Mouse (Mus musculus) midbrain, embryonic 15.5 days (tissue): ENCODE results near the gene Fam162a. TPM values are rescaled to one million over a fixed set of nuclear protein-coding genes. Genes with fewer than 3 reads are reported as not detected.
"Not testable (repeated sequence)": the region's sequence is repeated elsewhere in the genome, so short reads cannot be mapped to it uniquely, and the experiment has no call there.

Experiments used
- ATAC-seq: fragments of 200-750 bp; cut with Nextera tagmentation; replicated peaks from 2 replicates; pipeline ENCODE4 v1.8.0; 2017; ENCODE audit warnings: moderate TSS enrichment
- H3K27ac ChIP-seq: fragments of 300-500 bp; sonication (generic); 2 replicates; pipeline ENCODE4 v1.5.1; 2015; ENCODE audit warnings: mild to moderate bottlenecking, inconsistent platforms
- H3K27me3 ChIP-seq: fragments of 300-500 bp; sonication (generic); replicated peaks from 2 replicates; pipeline ENCODE4 v1.6.1; 2015; ENCODE audit warnings: inconsistent platforms
- H3K36me3 ChIP-seq: fragments of 300-500 bp; sonication (generic); replicated peaks from 2 replicates; pipeline ENCODE4 v1.6.1; 2015; ENCODE audit warnings: inconsistent platforms
- H3K4me1 ChIP-seq: fragments of 300-500 bp; sonication (generic); 2 replicates; pipeline ENCODE4 v1.6.1; 2015; ENCODE audit warnings: inconsistent platforms
- H3K4me2 ChIP-seq: fragments of 300-500 bp; sonication (generic); 2 replicates; pipeline ENCODE4 v1.6.1; 2015; ENCODE audit warnings: inconsistent platforms, mild to moderate bottlenecking, moderate library complexity
- H3K4me3 ChIP-seq: fragments of 300-500 bp; sonication (generic); 2 replicates; pipeline ENCODE4 v1.5.1; 2015; ENCODE audit warnings: mild to moderate bottlenecking, inconsistent platforms
- H3K9ac ChIP-seq: fragments of 300-500 bp; sonication (generic); 2 replicates; pipeline ENCODE4 v1.6.1; 2015; ENCODE audit warnings: mild to moderate bottlenecking, inconsistent platforms
- H3K9me3 ChIP-seq: fragments of 300-500 bp; sonication (generic); 2 replicates; pipeline ENCODE4 v1.6.1; 2016; ENCODE audit warnings: inconsistent platforms
- WGBS: fragments of 180-500 bp; shearing (Covaris S2); methylation state at CpG from one replicate; pipeline ENCODE4 v1.1.7; 2015; ENCODE audit warnings: mixed read lengths; 5-methylcytosine and 5-hydroxymethylcytosine counted together
- polyA plus RNA-seq: library from polyadenylated mRNA; unstranded; fragments of >200 nt; fragmentation: Nextera tagmentation; extraction: Ambion mirVana; gene quantifications from 2 replicates; pipeline ENCODE4 v1.2.1, GENCODE M21; 2015

The Fam162a gene
- 128 and 129 TPM in 2 replicates for polyA plus RNA-seq

DNA sequence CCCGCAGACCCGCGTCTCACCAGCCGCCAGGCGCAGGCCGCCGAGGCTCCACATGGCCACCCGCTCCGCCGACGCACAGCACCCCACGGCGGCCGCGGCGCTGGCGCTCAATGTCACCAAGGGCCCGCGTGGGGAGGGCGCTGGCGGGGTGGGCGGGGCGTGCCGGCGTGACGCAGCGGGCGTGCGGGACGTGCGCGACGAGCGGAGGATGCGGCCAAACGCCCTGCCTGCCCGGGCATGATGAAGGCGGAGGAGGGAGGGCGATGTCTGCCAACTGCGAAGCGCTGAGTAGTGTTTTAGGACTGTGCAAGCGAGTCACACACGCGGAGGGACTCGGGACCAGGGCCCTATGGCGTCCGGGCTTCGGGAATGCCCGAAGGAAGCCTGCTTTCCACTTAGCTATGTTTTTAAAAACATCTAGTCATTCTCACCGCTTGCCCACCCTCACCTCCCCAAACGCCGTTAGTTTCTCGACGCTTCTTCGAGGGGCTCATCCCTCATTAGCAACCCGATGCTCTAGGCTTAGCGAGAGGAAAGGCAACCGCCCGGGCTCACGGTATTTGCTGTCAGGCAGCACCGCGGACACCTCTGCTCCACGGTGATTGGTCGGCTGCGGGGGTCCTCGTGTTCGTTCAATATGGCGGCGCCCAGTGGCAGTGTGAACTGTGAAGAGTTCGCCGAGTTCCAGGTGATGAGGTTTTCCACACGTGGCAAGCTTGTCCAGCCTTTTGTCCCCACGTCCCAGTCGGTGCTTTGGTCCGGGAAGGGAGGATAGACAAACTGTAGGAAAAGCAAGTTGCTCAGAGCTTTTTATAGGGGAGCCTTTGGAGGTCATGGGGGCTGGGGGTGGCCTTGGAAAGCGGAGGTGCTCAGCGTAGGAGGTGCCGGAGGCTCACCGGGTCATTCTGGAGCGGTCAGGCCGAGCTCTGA is at the start of gene Fam162a, which contains the start of gene Ccdc58:
Gene Fam162a (minus strand): TSS at position 145 of the 930 bp plus-strand sequence.
Gene Ccdc58 (plus strand): TSS at position 236 of the 930 bp plus-strand sequence.
- peak; percentile 98 for ATAC-seq
- Histone ChIP-seq H3K27me3 (no peaks in the 10 kb centered on the region), H3K4me3 (peak within 1 kb of the TSS; percentile 81), H3K4me2 (peak within 1 kb of the TSS; percentile 61), H3K9ac (peak within 1 kb of the TSS; percentile 92), H3K27ac (peak within 1 kb of the TSS; percentile 98), H3K4me1 (peaks cover 23% of the 10 kb centered on the region), H3K36me3 (no peaks in the 10 kb centered on the region), H3K9me3 (no peaks in the 10 kb centered on the region)
- under 1% methylated on average over 75 of the region's 81 CpGs for WGBS

DNA sequence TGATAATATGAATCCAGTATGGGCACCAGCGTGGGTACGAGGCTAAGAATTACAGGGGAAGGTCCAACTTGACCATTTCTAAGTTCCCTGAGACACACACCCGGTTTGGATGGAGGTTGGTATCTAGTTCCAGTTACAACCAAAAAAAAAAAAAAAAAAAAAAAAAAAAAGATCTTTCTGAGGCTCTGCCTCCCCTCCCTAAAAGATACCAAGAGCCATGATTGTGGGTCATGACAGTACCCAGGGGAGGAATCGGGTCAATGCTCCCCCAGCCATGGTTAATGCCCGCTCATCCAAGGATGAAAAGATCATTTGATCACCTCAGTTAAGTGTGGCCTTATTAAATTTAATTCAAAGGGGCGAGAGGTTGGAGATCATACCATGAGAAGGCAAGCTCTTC is 44.4 kb upstream of the Fam162a start:
- not testable (repeated sequence) for H3K4me2 ChIP-seq, ATAC-seq, H3K9me3 ChIP-seq, H3K4me3 ChIP-seq, H3K27ac ChIP-seq, H3K4me1 ChIP-seq, H3K9ac ChIP-seq, H3K27me3 ChIP-seq, H3K36me3 ChIP-seq
- WGBS: 89% methylated on average over 6 of the region's 6 CpGs

- H3K4me2 ChIP-seq, H3K9ac ChIP-seq, H3K4me1 ChIP-seq, H3K27me3 ChIP-seq, H3K9me3 ChIP-seq, ATAC-seq, H3K36me3 ChIP-seq, H3K4me3 ChIP-seq, H3K27ac ChIP-seq: not testable (repeated sequence)
Measured at GRCm38 (mm10) chr16:36111486-36111885, 40.1 kb upstream of the Fam162a start.

DNA sequence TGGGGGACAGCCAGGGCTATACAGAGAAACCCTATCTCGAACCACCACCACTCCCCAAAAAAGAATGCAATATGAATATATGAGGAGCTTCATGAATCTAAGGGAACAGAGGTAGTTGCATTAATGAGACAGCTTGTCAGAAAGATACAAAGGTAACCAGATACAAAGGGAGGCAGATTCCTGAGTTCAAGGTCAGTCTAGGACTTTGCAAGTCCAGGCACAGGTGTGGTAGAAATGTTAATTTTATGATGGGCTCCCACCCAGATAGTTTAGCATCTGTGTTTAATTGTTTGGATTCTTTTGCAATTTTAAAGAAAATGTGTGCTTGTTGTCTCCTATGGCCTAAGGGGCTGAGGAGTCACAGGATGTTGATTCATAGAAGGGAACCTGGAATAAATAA is 30.8 kb upstream of the Fam162a start:
- H3K4me3 ChIP-seq: no peak overlapping the region
- WGBS: 95% methylated on average over 1 of the region's 1 CpGs
- no peaks in the 10 kb centered on the region for H3K9me3 ChIP-seq
- ATAC-seq: no peak
- H3K36me3 ChIP-seq: no peaks in the 10 kb centered on the region
- H3K27me3 ChIP-seq: no peaks in the 10 kb centered on the region
- no peak overlapping the region for H3K9ac ChIP-seq
- no peaks in the 10 kb centered on the region for H3K4me1 ChIP-seq
- no peak overlapping the region for H3K27ac ChIP-seq
- H3K4me2 ChIP-seq: no peak overlapping the region

GRCm38 (mm10) chr16:36101526-36101925 is 30.1 kb upstream of the Fam162a start:
- ATAC-seq: no peak
- Histone ChIP-seq H3K27me3 (no peaks in the 10 kb centered on the region), H3K36me3 (no peaks in the 10 kb centered on the region), H3K4me3 (no peak overlapping the region), H3K4me1 (no peaks in the 10 kb centered on the region), H3K27ac (no peak overlapping the region), H3K9ac (no peak overlapping the region), H3K4me2 (no peak overlapping the region), H3K9me3 (no peaks in the 10 kb centered on the region)
- 79% methylated on average over 1 of the region's 1 CpGs for WGBS

DNA sequence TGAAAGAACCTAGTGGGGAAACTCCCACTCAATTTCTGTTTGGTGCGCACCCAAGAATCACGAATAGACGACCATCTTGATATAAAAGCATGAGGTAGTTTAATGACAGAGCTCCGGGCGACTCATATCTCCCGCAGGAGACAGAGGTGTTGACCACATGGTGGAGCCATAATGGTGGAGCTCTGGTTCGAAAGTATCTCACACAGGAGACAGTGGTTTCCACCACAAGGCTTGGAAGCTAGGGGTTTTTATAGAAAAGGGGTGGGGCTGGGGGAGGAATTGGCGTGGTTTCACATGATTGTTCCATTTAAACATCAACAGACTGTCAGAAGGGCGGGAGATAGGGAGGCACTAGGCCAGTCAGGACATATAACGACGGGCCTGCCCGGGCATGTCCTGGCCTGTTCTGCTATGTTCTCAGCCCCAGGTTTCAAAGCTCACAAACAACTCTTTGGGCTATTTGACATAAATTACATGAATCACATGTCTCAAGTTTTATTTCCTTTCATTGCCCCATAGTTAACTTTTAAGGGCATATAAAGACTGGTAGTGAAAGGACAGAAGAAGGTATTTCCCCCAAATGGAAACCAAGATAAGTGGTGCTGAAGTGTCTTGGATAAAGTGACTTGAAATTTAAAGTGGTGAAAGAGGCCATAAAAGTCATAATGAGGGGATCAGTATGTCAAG is 26.6 kb upstream of the Fam162a start:
- WGBS: 96% methylated on average over 12 of the region's 12 CpGs
- not testable (repeated sequence) for H3K27me3 ChIP-seq, ATAC-seq

GRCm38 (mm10) chr16:36094079-36094478 is 22.7 kb upstream of the Fam162a start:
- Histone ChIP-seq H3K4me1 (no peaks in the 10 kb centered on the region), H3K9ac (no peak overlapping the region), H3K9me3 (no peaks in the 10 kb centered on the region), H3K4me2 (no peak overlapping the region), H3K27me3 (no peaks in the 10 kb centered on the region), H3K4me3 (no peak overlapping the region), H3K27ac (no peak overlapping the region), H3K36me3 (0 out of 2 replicates have a peak, but pooled peaks cover 3% of the 10 kb centered on the region)
- 87% methylated on average over 3 of the region's 3 CpGs for WGBS
- ATAC-seq: no peak

More for the DNA sequence above, 26.6 kb upstream of the Fam162a start:
- H3K9ac ChIP-seq, H3K36me3 ChIP-seq, H3K9me3 ChIP-seq, H3K27ac ChIP-seq, H3K4me2 ChIP-seq, H3K4me3 ChIP-seq, H3K4me1 ChIP-seq: not testable (repeated sequence)

GRCm38 (mm10) chr16:36090785-36091509 is 19.6 kb upstream of the Fam162a start:
- Histone ChIP-seq H3K4me3 (no peak overlapping the region), H3K4me1 (no peaks in the 10 kb centered on the region), H3K36me3 (peaks cover 10% of the 10 kb centered on the region; the same call in 1 of the 2 replicates), H3K27ac (no peak overlapping the region), H3K9ac (no peak overlapping the region), H3K4me2 (no peak overlapping the region), H3K9me3 (no peaks in the 10 kb centered on the region), H3K27me3 (no peaks in the 10 kb centered on the region)
- 90% methylated on average over 11 of the region's 11 CpGs for WGBS
- no peak for ATAC-seq

DNA sequence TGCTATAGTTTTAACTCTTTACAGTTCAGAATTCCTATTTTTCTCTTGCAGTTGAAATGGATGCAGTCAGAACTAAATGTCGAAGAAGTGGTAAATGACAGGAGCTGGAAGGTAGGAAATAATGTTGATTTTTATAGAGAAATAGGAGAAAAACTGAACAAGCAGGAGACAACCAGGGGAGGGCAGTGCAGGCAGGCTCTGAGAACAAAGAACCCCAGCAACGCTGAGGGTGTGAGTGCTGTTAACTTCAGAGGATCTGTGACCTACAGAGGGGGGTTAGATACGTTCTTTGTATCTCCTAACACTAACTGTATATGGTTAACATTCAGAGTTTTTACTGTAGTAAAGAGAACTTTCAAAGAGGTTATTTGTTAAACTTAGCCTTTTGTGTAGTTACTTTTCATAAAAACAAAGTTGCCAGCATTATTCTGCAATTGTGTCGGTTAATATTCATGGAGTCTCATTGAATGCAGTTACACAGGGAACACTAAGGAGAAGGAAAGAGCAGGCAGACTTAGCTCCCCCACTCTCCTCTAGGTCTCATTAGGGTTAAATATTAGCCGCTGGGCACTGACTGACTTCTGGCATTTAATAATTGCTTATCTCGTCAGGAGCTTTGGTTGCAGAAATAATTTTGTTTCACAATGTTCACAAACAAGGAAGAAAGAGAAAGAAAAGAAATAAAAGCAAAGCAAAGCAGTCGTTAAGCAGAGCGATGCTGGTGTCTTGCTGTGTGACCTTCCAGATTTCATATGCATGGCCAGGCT is 18.6 kb upstream of the Fam162a start:
- no peak overlapping the region for H3K27ac ChIP-seq
- H3K27me3 ChIP-seq: no peaks in the 10 kb centered on the region
- H3K4me2 ChIP-seq: no peak overlapping the region
- no peaks in the 10 kb centered on the region for H3K9me3 ChIP-seq
- no peak for ATAC-seq
- H3K4me3 ChIP-seq: no peak overlapping the region
- H3K36me3 ChIP-seq: peaks cover 10% of the 10 kb centered on the region; the same call in 1 of the 2 replicates
- H3K4me1 ChIP-seq: no peaks in the 10 kb centered on the region
- H3K9ac ChIP-seq: no peak overlapping the region
- 76% methylated on average over 8 of the region's 8 CpGs for WGBS

DNA sequence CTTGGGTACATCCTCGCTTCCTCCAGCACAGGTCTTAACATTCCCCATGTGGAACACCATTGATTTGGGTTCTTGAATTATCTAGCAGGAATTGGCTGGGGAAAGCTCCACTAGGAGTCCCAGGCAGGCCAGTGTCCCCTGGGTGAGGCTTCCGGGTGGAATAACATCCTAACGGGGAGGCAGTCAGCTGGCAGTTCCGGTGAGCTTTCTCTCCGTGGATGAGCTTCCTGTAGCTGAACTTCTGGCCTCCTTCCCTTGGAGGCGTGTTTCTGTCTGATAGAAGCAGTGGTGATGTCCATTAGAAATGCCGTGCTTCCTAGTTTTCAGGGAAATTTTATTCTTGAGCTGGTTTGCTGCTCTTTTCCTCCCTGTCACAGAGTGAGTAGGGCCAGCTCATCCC is 17.7 kb upstream of the Fam162a start:
- WGBS: 86% methylated on average over 7 of the region's 7 CpGs
- peaks cover 10% of the 10 kb centered on the region; the same call in 1 of the 2 replicates for H3K36me3 ChIP-seq
- no peaks in the 10 kb centered on the region for H3K27me3 ChIP-seq

GRCm38 (mm10) chr16:36087846-36088245 is 16.5 kb upstream of the Fam162a start:
- ATAC-seq: no peak
- no peak overlapping the region for H3K27ac ChIP-seq
- H3K4me3 ChIP-seq: no peak overlapping the region
- peaks cover 12% of the 10 kb centered on the region; the same call in 1 of the 2 replicates for H3K36me3 ChIP-seq
- WGBS: 96% methylated on average over 4 of the region's 4 CpGs
- no peaks in the 10 kb centered on the region for H3K27me3 ChIP-seq
- no peak overlapping the region for H3K9ac ChIP-seq
- H3K9me3 ChIP-seq: no peaks in the 10 kb centered on the region
- H3K4me2 ChIP-seq: no peak overlapping the region
- H3K4me1 ChIP-seq: no peaks in the 10 kb centered on the region

More for the DNA sequence above, 17.7 kb upstream of the Fam162a start:
- no peak overlapping the region for H3K27ac ChIP-seq
- ATAC-seq: no peak
- no peak overlapping the region for H3K9ac ChIP-seq
- no peaks in the 10 kb centered on the region for H3K9me3 ChIP-seq
- H3K4me1 ChIP-seq: no peaks in the 10 kb centered on the region
- H3K4me2 ChIP-seq: no peak overlapping the region
- H3K4me3 ChIP-seq: no peak overlapping the region
